Mouse (Mus musculus) heart, postnatal 10 days (tissue): ENCODE measurements around the gene Smyd3. TPM values are rescaled to one million over a fixed set of nuclear protein-coding genes. Genes with fewer than 3 reads are reported as not detected.
A peak's percentile ranks its signal among the peaks of the same experiment; 100 is the strongest.

Experiments used
- DNase-seq, 2 experiments: peaks; one replicate each; pipeline ENCODE4 v3.0.0; 2021
- intact Hi-C: fragments of 180-260 bp; cut with DNase I; formaldehyde crosslinking; loops from one replicate; pipeline ENCODE4 v1.15.1; 2025
- total RNA-seq, 2 experiments: library from RNA; stranded (reverse); gene quantifications; 2 replicates each; pipeline ENCODE4 v1.2.3; 2021

Smyd3 gene
- total RNA-seq, 2 experiments from 2014 or later, result 5.8 to 6.7 TPM

- DNase-seq, result no peak
- intact Hi-C loops, result no loop called here
Measured at GRCm38 (mm10) chr1:179467970-179468369, 49.9 kb downstream of the Smyd3 start.

GRCm38 (mm10) chr1:179462376-179462775 lies 55.5 kb downstream of the Smyd3 start:
- intact Hi-C loops, result no loop called here
- no peak for DNase-seq

GRCm38 (mm10) chr1:179461019-179461814 lies 56.6 kb downstream of the Smyd3 start:
- intact Hi-C loops, result no loop called here
- DNase-seq, result no peak

DNA sequence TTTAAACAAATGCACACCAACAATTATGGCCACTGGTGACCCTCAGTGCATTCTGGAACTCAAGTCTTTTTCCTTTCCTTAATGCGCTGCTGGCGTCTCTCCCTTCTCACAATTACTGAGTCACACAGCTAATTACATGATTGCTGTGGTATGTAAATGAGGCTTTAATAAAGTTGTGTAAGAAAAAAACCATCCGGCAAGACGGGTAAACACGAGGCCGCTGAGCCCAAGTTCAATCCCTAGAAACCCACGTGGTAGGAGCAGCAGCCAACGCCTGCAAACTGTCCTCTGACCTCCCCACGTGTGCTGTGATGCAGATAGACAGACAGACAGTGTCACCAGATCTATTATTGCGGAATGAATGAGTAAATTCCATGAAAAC lies 58.9 kb downstream of the Smyd3 start:
- no peak for DNase-seq
- intact Hi-C loops, result no loop called here

DNA sequence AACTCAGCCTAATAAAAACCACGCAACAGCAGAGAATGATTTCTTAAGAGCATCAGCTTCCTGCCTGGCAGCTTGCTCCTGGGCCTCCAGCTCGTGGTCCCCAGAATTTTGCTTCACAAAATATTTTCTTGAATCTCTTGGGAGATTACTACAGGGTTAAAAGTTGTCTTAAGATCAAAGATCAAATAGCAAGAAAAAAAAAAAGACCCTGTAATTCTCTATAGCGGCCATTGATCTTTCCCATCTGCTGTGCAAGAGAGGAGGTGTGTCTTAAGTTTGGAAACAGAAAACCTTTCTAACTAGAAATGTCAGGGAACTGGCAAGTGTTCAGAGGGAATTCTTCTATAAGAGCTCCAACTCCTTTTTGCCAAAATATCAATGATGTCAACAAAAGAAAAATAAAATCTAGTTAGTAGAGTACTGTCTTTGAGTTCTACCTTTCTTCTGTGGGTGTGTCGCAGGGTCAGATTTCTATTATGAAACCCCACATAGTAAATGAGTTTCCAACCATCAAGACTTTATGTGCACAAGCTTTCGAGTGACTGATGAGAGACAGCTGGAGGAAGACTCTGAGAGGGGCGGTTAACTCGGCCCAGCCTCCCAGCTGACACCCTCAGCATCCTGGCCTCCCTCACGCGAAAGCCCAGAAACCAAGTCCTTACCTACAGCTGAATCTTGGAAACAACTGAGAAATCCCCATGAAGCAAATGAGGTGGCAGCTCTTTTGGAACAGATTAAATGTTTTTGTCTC lies 59.4 kb downstream of the Smyd3 start:
- intact Hi-C loops, result no loop called here
- peak; percentile 28 to 38 for DNase-seq

GRCm38 (mm10) chr1:179454600-179454999 lies 63.2 kb downstream of the Smyd3 start:
- intact Hi-C loops, result no loop called here
- peak; percentile 19 to 29 for DNase-seq

DNA sequence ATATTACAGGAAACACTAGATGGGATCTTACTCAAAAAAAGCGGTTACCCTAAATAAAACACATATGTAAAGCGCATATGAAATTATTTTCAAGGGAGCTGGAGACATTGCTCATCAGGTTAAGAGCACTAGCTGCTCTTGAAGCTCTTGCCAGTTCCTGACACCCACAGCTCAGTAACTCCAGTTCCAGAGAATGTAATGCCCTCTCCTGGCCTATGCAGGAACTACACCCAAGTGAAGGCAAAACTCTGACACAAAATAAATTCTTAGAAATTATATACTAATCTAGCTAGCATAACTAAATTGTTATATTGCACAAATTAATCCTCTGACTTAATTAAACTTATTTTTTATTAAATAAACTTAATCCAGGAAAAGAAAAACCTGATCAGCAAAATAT lies 66.6 kb downstream of the Smyd3 start:
- intact Hi-C loops, result no loop called here
- DNase-seq, result peak in 1 of 2 experiments; percentile 31

DNA sequence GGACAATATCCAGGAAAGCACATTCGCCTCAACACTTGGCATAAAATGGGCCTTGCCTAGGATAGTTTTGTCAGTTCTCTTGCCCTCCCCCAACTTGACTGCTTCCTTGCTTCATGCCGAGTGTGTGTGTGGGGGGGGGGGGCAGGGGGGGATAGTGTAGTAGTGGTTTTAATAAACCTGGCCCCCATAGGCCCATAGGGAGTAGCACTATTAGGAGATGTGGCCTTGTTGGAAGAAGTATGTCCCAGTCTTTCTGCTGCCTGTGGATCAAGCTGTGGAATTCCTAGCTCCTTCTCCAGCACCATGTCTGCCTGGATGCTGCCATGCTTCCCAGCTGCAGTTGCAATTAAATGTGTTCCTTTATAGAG lies 71.0 kb downstream of the Smyd3 start:
- DNase-seq, result no peak
- intact Hi-C loops, result no loop called here

DNA sequence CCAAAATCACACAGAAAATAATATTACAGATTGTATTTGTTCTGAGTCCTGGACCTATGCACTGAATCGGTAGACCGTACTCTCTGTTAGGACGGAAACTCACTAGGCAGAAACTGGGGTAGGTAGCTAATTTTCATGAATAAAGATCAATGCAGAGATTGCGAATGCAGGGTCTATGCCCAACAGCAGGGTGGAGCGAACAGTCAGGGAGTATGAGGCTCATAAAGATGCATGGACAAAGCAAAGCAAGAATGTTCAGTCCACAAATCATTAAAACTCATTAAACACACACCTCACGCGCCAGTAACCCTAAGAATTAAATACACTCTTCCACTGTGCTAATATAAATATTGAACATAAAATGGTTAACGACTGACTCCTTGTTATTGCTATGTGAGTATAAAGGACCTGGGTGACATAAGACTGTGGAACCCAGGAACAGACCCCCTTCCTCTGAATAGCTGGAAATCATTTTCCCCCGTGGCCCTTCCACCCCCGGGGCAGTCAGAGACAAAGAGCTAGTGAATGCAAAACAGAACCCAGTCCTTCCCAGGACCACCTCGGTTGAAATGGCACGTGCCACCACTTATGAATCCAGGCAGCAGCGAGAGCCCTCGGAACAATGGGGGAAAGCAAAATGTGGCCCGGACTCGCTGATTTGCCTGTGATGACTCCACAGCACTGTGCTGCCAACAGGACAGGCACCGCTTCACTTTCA lies 71.6 kb downstream of the Smyd3 start:
- intact Hi-C loops, result no loop called here
- peak; percentile 27 to 41 for DNase-seq

- intact Hi-C loops, result no loop called here
- no peak for DNase-seq
Measured at GRCm38 (mm10) chr1:179443835-179444234, 74.0 kb downstream of the Smyd3 start.

- intact Hi-C loops, result no loop called here
Measured at GRCm38 (mm10) chr1:179443423-179443822, 74.4 kb downstream of the Smyd3 start.

DNA sequence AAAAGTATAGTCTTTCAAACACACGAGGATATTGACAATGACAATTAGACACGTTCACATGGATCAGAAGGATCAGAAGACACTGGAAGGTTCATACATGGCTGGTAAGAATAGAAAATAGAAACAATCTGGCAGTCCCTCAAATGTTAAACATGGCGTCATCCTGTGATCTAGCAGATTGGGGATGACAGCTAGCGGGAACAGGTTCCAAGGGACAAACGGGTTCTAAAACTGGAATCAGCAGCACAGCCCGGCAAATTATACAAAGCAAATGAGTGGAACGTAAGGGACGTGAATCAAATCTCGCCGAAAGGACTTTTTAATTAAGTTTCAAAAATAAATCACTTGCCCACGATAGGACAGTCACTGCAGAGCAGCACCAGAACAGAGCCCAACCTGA lies 81.2 kb downstream of the Smyd3 start:
- intact Hi-C loops, result no loop called here
- no peak for DNase-seq

More at GRCm38 (mm10) chr1:179443423-179443822, 74.4 kb downstream of the Smyd3 start:
- DNase-seq, result no peak

DNA sequence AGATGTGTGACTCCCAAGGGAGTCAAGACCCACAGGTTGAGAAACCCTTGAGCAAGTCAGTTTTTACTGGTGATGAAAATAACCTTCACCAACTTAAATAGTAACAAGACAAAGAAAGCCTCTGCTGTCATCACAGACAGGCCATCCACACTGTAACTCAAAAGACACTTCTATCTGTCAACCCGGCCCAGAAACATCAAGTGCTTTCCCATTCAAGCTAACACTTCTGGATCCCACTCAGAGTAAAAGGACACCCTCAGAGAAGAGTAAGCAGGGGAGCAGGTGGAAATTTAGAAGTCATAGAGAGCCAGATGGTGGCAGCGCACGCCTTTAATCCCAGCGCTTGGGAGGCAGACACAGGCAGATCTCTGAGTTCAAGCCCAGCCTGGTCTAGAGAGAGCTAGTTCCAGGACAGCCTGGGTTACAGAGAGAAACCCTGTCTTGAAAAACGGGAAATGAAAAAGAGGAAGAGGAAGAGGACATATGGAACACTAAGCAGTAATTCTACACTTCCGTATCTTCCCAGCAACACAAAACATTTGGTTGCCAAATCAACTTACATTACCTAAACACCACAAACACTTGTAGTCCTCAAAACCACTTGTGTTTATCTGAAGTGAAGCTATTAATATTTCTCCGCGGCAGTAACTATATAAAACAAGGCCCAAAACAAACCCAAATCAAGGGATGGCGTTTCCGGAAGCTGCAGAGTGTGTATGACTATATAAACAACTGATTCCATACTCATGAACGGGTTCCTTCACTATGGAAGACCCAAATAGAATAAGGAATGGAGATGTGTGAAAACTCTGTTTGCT lies 83.2 kb downstream of the Smyd3 start:
- peak in 1 of 2 experiments; percentile 11 for DNase-seq
- intact Hi-C loops, result no loop called here

DNA sequence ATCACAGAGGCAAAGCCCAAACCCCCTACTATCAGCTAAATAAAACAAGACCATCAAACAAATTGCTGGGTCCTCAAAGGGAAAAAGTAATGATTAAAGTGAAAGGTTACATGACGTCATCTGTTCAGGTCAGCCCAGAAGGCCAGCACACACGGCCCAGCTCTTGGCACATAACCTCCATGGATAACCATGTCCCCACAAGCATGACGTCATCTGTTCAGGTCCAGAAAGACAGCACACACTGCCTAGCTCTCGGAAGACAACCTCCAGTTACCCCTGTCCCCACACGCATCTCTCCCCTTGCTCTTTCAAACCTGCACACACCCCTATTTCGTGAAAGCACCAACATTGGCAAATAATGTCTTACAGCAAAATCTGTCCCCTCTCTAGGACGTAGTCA lies 84.0 kb downstream of the Smyd3 start:
- intact Hi-C loops, result no loop called here
- no peak for DNase-seq

GRCm38 (mm10) chr1:179433355-179433754 lies 84.5 kb downstream of the Smyd3 start:
- intact Hi-C loops, result no loop called here
- no peak for DNase-seq

DNA sequence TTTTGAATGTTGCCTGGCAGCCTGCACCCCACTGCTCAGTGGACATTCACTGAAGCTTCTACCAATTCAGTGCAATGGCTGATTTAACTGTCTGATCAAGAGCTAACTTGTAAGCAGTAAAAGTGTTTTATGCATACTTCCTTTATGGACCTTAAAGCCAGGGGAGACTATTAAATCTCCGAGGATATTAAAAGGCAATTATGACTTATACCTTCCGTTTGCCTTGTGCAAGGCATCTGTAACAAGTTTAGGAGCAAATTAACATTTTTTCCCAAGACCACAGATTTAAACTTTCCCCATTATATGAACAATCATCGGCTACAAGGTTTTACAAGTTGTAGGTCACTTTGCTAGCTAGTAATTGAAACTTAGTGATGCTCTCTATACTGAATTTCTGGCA lies 87.8 kb downstream of the Smyd3 start:
- DNase-seq, result no peak
- intact Hi-C loops, result no loop called here

- DNase-seq, result no peak
- intact Hi-C loops, result no loop called here
Measured at GRCm38 (mm10) chr1:179424879-179425472, 92.9 kb downstream of the Smyd3 start.

GRCm38 (mm10) chr1:179419091-179419490 lies 98.8 kb downstream of the Smyd3 start:
- DNase-seq, result no peak
- intact Hi-C loops, result no loop called here

DNA sequence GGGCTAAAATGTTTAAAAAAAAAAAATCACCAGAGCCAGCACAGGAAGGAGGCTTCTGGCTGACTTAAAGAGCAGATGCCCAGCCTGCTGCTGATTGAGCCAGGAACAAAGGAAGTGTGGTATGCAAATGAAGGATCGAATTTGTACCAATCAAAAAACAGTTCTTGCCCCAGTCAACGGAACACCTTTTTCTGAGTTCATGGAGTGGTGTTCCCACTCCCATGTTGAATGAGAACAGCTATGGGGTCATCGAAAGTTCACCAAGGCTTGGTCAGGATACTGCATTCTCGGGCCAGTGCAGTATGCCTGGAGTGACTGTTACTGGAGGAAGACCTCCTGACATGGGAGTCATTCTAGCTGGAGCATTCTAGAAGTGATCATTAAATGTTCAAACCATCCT lies 109.8 kb downstream of the Smyd3 start:
- intact Hi-C loops, result no loop called here
- no peak for DNase-seq

DNA sequence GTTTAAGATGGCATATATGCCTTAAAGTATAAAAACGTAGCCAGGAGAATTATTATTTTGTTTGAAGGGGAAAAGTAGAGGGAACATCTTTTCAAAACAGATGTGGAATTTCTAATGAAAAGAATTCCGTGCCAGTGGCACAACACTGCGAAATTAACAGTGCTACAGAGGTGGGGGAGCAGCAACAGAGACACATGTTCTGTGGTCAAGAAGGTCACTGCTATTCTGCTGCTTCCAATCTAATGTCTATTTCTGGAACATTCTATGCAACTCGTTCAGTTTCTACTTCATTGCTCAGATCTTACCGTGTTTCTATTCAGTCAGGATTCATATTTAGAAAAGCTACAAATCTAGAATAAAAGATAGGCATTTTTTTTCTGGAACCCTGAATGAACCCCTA lies 117.0 kb downstream of the Smyd3 start:
- intact Hi-C loops, result no loop called here
- peak in 1 of 2 experiments; percentile 10 for DNase-seq
